Mouse (Mus musculus) hindbrain, postnatal 0 days (tissue): ENCODE measurements around the gene Shisal1. TPM values are rescaled to one million over a fixed set of nuclear protein-coding genes. Genes with fewer than 3 reads are reported as not detected.

Experiments
- ATAC-seq: fragments of 200-750 bp; cut with Nextera tagmentation; 2 replicates; pipeline ENCODE4 v1.8.0; 2017; ENCODE audit warnings: mild to moderate bottlenecking, moderate TSS enrichment, moderate library complexity
- DNase-seq: peaks from one replicate; pipeline ENCODE4 v3.0.0-alpha.2; 2015; ENCODE audit warnings: low spot score
- H3K27ac ChIP-seq: fragments of 300-500 bp; sonication (generic); 2 replicates; pipeline ENCODE4 v1.5.1; 2014; ENCODE audit warnings: mild to moderate bottlenecking
- H3K27me3 ChIP-seq: fragments of 300-500 bp; sonication (generic); 2 replicates; pipeline ENCODE4 v1.6.1; 2014; ENCODE audit warnings: low read length, mixed read lengths; ENCODE audit not compliant: insufficient read depth
- H3K36me3 ChIP-seq: fragments of 300-500 bp; sonication (generic); 2 replicates; pipeline ENCODE4 v1.6.1; 2014; ENCODE audit warnings: low read length, mixed read lengths; ENCODE audit not compliant: insufficient read depth
- H3K4me1 ChIP-seq: fragments of 300-500 bp; sonication (generic); 2 replicates; pipeline ENCODE4 v1.6.1; 2014; ENCODE audit warnings: antibody characterized with exemption, low read length, mixed read lengths; ENCODE audit not compliant: insufficient read depth
- H3K4me2 ChIP-seq: fragments of 300-500 bp; sonication (generic); 2 replicates; pipeline ENCODE4 v1.6.1; 2014; ENCODE audit warnings: low read depth, mild to moderate bottlenecking, low read length, moderate library complexity, mixed read lengths
- H3K4me3 ChIP-seq: fragments of 300-500 bp; sonication (generic); 2 replicates; pipeline ENCODE4 v1.5.1; 2014; ENCODE audit warnings: low read length
- H3K9ac ChIP-seq: fragments of 300-500 bp; sonication (generic); replicated peaks from 2 replicates; pipeline ENCODE4 v1.6.1; 2014; ENCODE audit warnings: mild to moderate bottlenecking, low read length, moderate library complexity, mixed read lengths
- H3K9me3 ChIP-seq: fragments of 300-500 bp; sonication (generic); 2 replicates; pipeline ENCODE4 v1.6.1; 2016; ENCODE audit warnings: low read length, mixed read lengths
- CTCF ChIP-seq: IDR thresholded peaks from 2 replicates; pipeline ENCODE4 v1.5.1; 2016; ENCODE audit warnings: antibody characterized with exemption, control low read depth, low read depth
- WGBS: fragments of 180-500 bp; shearing (Covaris S2); extraction: QIAGEN DNeasy Blood & Tissue Kit; methylation state at CpG from one replicate; pipeline ENCODE4 v1.1.7; 2014; 5-methylcytosine and 5-hydroxymethylcytosine counted together
- polyA plus RNA-seq: library from polyadenylated mRNA; unstranded; fragments of >200 nt; fragmentation: Nextera tagmentation; extraction: Ambion mirVana; gene quantifications from 2 replicates; pipeline ENCODE4 v1.2.1, GENCODE M21; 2015
- total RNA-seq: library from RNA; depleted of rRNA; stranded (reverse); fragments of >200 nt; gene quantifications from 2 replicates; pipeline ENCODE4 v1.2.3, GENCODE M21; 2014

Gene Shisal1
- total and polyA plus RNA-seq, 2 experiments from 2014 or later, result 14.6 to 46.5 TPM

DNA sequence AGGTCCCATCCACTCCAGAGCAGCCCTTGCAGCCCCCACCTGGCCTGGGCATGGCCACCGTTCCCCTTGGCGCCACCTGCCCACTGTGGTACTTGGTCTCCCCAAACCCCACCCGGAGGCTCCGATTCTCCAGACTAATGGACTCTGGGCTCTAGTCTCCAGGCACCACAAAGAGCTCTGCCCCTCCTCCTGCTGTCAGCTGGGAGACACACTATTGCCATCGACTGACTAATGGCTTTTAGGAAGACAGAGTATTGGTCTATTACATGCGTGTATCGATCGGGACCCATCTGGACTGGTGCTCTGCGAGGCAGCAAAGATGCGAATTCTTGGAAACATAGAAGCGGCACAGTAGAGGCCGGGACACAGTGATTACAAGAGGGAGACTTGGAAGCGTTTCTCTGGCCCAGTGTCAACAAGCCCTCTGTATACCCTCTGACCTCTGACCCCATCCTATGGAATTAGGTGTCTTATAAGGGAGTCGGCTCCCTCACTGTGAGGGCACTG, 49.2 kb downstream of the Shisal1 start:
- Histone ChIP-seq H3K4me1 (no peaks in the 10 kb centered on the region; the same call in 1 of the 2 replicates), H3K27me3 (no peaks in the 10 kb centered on the region), H3K27ac (no peak overlapping the region), H3K4me3 (no peak overlapping the region), H3K4me2 (no peak overlapping the region), H3K9ac (no peak overlapping the region), H3K36me3 (no peaks in the 10 kb centered on the region), H3K9me3 (no peaks in the 10 kb centered on the region)
- 67% methylated on average over 14 of the region's 14 CpGs for whole genome bisulfite sequencing
- ATAC-seq, result no peak
- TF ChIP-seq CTCF, result no peak
- DNase-seq, result no peak

DNA sequence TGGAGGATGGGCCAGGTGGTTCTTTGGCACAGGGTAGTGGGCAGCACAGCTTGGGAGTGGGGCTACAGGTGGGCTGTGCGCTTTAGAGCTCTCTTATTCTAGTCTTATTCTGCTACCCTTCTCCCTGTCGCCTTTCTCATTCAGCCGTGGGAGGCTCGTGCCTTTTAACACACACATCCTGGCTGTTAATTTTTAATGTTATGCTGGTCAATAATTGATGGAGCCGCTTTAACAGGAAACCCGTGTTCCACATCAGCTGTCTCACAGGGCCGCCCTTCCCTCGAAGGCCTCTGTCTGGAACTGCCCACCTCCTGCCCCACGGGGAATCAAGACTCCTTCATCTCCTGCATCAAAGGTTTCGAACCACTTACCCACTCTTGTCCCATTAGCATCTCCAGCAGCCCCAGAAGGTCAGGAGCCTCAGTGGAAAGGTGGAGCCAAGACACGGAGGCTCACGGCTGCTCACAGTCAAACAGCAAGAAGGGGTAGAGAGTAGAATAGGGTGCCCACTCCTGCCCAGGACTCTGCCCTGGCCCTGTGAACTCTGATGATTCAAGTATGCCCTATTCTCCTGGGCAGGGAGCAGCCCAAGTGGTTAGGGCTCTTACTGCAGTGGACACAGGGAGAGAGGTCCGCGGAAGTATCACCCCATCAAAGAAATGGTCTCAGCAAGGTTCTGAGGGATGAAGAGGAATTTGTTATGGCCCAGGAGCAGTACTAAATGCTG, 51.4 kb downstream of the Shisal1 start:
- no peaks in the 10 kb centered on the region; the same call in 1 of the 2 replicates for H3K4me1 ChIP-seq
- ATAC-seq (no peak), DNase-seq (no peak)
- H3K4me2 ChIP-seq, result no peak overlapping the region
- 73% methylated on average over 14 of the region's 14 CpGs for WGBS
- H3K4me3 ChIP-seq, result no peak overlapping the region
- no peaks in the 10 kb centered on the region for H3K9me3 ChIP-seq
- H3K27ac ChIP-seq, result no peak overlapping the region
- no peaks in the 10 kb centered on the region for H3K36me3 ChIP-seq
- no peak overlapping the region for H3K9ac ChIP-seq
- no peak for TF ChIP-seq CTCF
- H3K27me3 ChIP-seq, result no peaks in the 10 kb centered on the region

GRCm38 (mm10) chr15:84393341-84393740, 53.6 kb downstream of the Shisal1 start:
- no peaks in the 10 kb centered on the region for H3K27me3 ChIP-seq
- no peak overlapping the region for H3K4me3 ChIP-seq
- 49% methylated on average over 6 of the region's 6 CpGs for WGBS
- no peak overlapping the region for H3K4me2 ChIP-seq
- peak overlapping the region; percentile 8; the same call in 1 of the 2 replicates for H3K27ac ChIP-seq
- no peaks in the 10 kb centered on the region for H3K36me3 ChIP-seq
- DNase-seq, result peak; percentile 60
- no peak overlapping the region for H3K9ac ChIP-seq
- H3K4me1 ChIP-seq, result no peaks in the 10 kb centered on the region; the same call in 1 of the 2 replicates
- no peaks in the 10 kb centered on the region for H3K9me3 ChIP-seq
- ATAC-seq, result no peak
- TF ChIP-seq CTCF, result peak; percentile 61

DNA sequence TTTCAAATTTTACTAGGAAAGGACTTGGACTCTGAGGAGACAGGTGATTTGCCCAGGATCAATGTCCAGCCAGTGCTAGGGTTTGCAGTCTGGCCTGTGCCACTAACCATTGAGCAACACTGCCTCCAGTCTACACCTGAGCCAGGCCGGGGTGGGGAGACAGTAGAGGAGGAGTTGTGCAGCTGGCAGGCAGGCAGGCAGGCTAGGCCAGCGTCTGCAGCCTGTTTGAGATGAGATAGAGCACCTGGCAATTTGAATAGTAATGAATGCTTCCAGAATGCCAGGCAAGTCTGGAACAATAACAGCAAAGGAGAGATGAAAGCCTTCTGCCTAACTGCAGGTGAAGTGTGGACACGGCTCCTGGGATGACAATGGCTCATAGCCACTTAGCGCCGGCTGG, 54.1 kb downstream of the Shisal1 start:
- WGBS, result 44% methylated on average over 5 of the region's 5 CpGs
- no peak for TF ChIP-seq CTCF
- no peak for DNase-seq
- peaks cover 4% of the 10 kb centered on the region; the same call in 1 of the 2 replicates for H3K9me3 ChIP-seq
- H3K4me1 ChIP-seq, result no peaks in the 10 kb centered on the region; the same call in 1 of the 2 replicates
- peak overlapping the region; percentile 8; the same call in 1 of the 2 replicates for H3K27ac ChIP-seq
- H3K27me3 ChIP-seq, result no peaks in the 10 kb centered on the region
- H3K4me2 ChIP-seq, result no peak overlapping the region
- no peaks in the 10 kb centered on the region for H3K36me3 ChIP-seq
- no peak for ATAC-seq
- no peak overlapping the region for H3K4me3 ChIP-seq
- no peak overlapping the region for H3K9ac ChIP-seq

- no peak overlapping the region for H3K9ac ChIP-seq
- 80% methylated on average over 4 of the region's 4 CpGs for WGBS
- ATAC-seq, result no peak
- H3K9me3 ChIP-seq, result peaks cover 10% of the 10 kb centered on the region; the same call in 1 of the 2 replicates
- no peak overlapping the region for H3K4me3 ChIP-seq
- no peaks in the 10 kb centered on the region for H3K36me3 ChIP-seq
- no peak for DNase-seq
- no peak overlapping the region for H3K4me2 ChIP-seq
- H3K4me1 ChIP-seq, result no peaks in the 10 kb centered on the region
- no peak for TF ChIP-seq CTCF
- no peak overlapping the region for H3K27ac ChIP-seq
- no peaks in the 10 kb centered on the region for H3K27me3 ChIP-seq
Measured at GRCm38 (mm10) chr15:84392131-84392530, 54.8 kb downstream of the Shisal1 start.

DNA sequence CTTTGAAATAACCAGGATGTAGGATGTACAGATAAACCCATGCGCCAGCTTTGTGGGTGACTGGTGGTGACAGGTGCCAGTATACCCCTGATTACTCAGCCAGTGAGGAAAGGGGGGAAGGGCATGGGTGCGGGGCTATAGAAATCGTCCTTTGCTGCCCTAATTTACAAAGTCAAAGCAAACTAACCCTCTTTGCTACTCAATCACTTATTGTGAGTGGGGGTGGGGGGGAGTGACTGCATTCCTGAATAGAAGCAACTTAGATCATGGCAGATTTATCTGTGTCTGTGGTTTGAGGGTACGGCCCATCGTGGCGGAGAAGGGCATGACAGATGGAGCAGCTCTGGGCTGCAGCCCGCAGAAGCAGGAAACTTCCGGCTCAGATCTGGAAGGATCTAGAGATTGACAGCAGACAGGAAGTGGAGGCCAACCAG, 58.2 kb downstream of the Shisal1 start:
- DNase-seq (no peak), ATAC-seq (no peak)
- Histone ChIP-seq H3K9me3 (peaks cover 10% of the 10 kb centered on the region; the same call in 1 of the 2 replicates), H3K27me3 (no peaks in the 10 kb centered on the region), H3K4me3 (no peak overlapping the region), H3K27ac (no peak overlapping the region), H3K36me3 (no peaks in the 10 kb centered on the region), H3K4me2 (no peak overlapping the region), H3K9ac (no peak overlapping the region), H3K4me1 (no peaks in the 10 kb centered on the region)
- WGBS, result 91% methylated on average over 8 of the region's 8 CpGs
- TF ChIP-seq CTCF, result no peak
